Mouse (Mus musculus): ENCODE data around the gene Nme4.
"Not testable (repeated sequence)": the region's sequence is repeated elsewhere in the genome, so short reads cannot be mapped to it uniquely, and the experiment has no call there.

Gene Nme4

DNA sequence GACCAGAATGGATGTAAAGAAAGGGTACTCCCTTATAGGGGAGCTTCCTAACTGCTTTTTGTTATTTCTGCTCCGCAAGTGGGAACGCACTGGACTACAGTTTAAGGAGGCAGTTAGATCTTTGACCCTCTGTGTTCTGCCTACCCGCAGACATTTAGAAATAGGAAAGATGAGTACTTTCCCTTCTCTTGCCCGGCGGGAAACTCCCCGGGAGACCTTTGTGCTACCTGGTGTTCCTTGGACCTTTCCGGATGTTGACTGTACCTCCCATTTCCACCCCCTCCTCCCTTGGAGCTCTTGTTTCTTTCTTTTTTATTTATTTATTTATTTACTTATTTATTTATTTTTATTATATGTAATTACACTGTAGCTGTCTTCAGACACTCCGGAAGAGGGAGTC lies 18.7 kb upstream of the Nme4 start:
- DNase-seq = no peak

DNA sequence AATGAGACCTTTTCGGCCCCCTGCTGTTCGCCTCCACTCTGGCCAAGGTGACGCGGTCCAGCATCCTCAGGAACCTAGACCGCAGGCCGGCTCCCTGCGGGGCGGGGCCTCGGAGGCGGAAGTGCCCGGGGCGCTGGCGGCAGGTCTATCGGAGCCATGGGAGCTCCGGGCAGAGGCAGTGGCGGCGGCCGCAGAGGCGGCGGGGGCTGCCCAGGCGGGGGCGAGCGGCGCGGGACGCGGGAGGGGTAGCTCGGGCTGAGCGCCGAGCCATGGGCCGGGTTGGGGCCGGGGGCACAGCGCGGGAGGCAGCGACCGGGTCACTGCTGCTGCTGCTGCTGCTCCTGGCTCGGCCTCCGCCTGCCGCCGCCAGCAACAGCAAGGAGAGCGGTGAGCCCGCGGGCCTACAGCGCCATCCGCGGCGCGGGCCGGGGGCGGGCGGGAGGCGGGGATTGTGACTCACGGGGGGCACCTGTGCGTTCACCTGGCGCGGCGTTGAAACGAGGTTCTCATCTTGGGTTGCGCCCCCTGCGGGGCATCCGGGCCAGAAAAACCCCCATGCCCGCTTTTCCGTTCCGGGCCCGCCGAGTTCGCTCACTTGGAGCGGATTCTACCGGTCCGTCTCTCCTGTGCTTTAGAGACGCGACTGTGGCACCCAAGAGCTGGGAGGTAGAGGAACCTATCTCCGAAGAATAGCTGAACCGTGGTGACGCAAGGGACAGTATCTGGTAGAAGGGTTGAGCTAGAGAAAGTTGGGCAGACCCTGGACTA lies 18.0 kb upstream of the Nme4 start, which contains the start of gene Tmem8:
Gene Tmem8 (plus strand): TSS at position 119 of the 768 bp plus-strand sequence.
- peak; percentile 79 for DNase-seq

DNA sequence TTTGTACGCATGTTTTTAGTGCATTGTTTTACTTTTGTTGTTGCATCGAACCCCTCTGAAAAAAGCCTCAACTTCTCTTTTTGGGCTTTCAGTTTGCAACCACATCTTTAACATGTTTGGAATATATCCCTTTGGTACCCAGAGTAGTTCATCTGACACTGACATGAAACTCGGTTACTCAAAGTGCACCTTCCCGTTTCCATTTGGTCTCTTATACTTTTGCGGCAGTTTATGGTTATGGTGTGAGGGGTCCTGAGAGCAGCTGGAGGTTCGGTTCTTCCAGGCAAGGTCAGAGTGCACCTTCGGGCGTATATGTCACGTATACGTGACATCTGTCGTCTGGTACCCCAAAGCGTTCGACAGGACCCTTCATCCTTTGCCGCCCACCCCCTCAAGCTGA lies 17.3 kb upstream of the Nme4 start:
- no peak for DNase-seq

DNA sequence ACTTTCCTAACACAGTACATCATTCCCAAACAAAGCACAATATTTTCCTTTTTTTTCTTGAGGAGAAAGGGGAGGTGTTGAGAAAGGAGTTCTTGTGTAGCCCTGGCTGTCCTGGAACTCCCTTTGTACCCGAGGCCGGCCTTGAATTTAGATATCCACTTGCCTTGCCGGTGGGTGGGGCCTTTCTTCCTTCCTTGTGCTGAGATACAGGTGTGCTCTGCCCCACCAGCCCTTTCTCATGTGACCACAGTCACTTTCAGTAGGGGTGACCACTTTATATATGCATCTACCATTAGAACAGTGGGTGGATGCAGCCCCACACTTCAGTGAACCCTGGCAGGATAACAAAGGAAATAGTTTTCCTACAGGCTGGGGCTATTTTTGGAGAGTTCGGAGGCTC lies 16.3 kb upstream of the Nme4 start:
- no peak for DNase-seq

DNA sequence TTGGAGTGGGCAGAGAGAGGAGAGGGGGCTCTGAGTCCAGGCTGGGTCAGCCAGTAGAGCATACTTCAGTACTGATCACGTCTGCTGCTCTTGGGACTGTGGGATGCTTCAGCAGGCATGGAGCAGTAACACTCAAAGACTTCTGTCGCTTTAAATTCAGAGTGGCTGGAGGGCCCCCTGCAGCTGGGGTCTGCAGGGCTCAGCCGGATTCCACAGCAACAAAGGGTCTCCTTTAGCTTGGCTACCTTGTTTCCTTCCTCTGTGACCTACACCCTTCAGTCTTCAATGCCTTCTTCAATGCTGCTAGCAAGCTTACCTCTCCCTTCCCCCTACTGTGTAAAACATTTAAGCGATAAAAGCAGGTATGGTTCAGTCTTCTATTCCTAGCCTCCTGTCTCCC lies 15.6 kb upstream of the Nme4 start:
- no peak for DNase-seq

DNA sequence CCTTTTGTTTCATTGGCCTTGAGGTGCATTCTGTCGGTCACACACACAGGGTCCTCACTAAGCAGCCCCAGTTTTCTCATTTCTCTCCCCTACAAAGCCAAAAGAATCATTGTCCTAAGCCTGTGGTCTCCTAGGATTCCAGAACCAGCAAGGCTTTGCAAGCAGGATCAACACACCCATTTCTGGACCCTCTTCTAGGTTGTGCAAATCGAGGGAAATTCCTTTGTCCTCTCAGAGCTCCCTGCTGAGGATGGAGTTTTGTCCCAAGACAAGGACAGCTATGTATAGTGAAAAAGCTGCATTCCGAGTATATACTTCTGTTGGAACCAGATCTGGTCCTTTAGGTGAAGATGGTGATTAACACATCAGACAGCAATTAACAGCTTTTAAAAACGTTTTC lies 14.8 kb upstream of the Nme4 start:
- DNase-seq = no peak

DNA sequence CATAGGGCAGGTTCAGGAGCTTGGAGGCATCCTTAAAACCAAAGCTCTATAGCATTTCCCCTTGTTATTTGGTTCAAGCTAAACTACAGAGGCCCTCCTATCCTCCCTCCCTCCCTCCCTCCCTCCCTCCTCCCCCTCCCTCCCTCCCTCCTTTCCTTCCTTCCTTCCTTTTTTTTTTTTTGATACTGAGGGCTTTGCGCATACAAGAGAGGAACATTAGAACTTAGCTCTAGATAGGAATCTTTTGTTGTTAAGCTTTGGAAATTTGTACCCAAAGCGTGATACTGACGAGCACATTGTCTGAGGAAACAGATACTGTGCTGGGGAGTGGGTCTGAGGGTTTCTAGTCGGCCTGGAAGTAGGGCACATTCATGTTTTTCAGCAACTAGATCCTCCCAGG lies 10.2 kb upstream of the Nme4 start:
- no peak for DNase-seq

DNA sequence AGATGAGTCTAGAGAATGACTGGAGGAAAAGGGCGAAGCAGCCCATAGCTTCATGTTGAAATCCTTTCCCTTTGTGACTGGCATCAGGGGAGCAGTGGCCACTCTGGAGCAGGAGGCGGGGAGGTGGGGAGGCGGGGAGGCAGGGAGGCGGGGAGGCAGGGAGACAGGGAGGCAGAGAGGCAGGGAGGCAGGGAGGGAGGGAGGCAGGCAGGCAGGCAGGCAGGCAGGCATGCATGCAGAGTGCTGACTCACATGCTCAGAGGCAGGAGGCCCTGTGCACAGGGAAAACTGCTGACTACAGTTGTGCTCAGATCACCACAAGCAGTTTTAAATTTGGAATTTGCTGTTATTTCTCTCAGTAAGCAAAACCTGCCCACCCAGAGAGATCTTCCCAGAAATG lies 6.1 kb upstream of the Nme4 start:
- no peak for DNase-seq

DNA sequence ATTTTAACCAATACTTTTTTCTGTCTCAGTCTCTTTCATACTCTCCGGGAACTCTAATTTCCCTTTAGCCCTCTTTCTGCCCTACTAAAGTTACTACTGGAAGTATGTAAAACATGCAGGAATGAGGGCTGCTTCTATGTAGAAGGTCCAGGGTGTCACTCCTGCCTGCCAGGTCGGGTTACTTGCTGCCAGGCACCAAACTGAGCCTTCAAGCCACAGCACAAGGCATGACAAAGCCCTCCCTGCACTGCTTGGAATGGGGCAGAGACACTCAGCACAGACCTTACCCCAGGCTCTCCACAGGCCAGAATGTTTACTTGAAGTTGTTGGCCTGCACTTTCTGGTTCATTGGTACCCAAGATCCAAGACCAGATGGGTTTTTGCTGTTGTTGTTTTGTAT lies 4.8 kb upstream of the Nme4 start:
- no peak for DNase-seq

DNA sequence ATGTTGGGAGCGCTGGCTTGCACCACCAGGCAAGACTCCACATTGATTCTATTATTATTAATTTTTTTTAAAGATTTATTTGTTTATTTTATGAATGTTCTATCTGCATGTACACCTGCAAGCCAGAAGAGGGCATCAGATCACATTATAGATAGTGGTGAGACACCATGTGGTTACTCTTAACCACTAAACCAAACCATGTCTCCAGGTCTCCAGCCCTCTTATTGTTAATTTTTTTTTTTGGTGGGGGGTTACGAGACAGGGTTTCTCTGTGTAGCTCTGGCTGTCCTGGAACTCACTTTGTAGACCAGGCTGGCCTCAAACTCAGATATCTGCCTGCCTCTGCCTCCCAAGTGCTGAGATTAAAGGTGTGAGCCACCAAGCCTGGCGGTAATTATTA lies 3.9 kb upstream of the Nme4 start:
- DNase-seq = not testable (repeated sequence)

DNA sequence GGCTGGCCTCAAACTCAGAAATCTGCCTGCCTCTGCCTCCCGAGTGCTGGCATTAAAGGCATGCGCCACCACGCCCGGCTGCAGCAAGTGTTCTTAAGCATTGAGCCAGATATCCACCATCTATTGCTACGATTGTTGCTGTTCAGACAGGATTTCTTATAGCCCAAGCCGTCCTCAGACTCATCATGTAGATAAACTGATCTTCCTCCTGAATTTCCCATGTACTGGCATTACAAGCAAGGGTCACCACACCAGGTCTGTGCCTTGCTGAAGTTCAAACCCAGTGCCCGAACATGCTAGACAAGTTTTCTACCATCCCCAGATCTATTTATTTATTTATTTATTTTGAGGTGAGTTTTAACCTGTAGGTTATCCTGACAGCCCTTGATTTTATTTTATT lies 3.1 kb upstream of the Nme4 start:
- DNase-seq = no peak

DNA sequence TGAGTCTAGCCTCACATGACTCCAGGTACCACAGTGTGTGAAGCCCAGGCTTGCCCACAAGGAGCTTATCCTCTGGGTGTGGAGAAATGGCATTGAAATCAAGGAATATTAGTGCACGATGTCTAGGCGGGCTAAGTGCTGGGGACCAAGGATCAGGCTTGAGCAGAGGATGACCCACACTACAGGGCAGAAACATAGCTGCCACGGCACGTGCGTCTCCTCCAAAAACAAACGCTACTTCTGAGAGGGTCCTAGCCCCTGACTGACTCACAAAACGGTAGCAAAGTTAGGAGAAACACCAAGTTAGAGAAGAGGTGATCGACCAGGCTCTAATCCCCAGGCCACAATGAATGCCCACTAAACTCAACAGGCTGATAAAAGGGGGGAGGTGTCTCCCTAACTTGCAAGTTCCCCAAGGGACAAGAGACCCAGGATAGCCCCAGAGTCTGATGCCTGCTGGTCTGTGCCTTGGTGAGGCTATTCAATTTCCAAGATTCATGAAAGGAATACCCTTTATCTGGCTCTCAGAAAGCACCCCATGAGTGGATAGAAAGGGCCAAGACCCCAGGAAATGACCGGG lies 781 bp downstream of the Nme4 start:
- no peak for DNase-seq

DNA sequence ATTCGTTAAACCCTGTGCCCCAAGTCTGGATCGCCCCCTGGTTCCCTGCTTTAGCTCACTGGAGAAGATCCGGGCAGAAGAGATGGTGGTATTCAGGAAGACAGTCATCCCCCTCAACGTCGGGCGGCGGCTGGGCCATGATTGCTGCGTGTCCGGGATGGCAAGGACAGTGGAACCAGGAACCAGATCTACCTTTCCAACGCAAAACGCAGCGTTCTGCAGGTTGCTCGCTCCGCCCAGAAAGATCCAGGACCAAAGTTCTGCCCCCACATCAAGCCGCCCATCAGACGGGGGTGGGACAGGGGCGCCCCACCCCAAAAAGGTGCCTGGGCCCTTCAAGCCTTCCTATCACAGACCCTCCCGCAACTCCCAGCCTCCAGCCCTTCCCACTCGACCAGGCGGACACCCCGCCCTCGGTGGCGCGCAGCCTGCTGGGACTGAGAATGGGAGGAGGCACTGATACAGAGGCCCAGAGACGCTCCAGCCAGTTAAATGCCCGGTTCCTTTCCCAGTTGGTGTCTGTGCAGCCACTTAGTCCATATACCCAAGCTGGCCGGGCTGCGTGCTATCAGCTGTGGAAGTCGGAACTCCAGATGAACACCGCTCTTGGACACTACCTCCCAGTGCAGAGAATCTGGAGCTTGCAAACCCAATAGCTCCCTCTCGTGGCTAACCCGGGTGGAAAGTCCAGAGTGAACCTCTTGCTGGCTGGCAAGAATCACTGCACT lies 5.3 kb downstream of the Nme4 start, which contains the start of gene Decr2:
Gene Decr2 (minus strand): TSS at position 433 of the 728 bp plus-strand sequence.
- peak; percentile 78 to 81 for DNase-seq

DNA sequence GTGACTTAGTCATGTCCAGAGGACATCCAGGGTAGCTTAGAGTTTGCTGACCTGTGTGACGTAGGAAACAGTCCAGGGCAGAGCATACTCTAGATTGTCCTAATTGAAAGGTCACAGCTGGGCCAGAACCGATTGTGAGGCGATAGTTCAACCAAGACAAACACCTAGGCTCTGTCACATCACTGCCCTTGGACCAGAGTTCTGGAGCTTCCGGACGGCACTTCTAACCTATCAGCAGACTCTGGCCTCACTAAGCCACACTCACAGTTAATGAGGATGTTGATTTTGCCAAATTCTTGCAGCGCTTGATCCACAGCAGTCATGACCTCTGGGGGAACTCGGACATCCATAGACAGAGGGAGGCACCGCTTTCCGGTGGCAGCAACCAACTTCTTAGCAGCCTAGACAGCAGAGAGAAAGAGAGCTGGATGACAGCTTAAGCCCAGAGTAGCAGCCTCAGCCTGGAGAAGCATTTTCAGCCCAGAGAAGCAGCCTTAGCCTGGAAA lies 8.3 kb downstream of the Nme4 start:
- no peak for DNase-seq

DNA sequence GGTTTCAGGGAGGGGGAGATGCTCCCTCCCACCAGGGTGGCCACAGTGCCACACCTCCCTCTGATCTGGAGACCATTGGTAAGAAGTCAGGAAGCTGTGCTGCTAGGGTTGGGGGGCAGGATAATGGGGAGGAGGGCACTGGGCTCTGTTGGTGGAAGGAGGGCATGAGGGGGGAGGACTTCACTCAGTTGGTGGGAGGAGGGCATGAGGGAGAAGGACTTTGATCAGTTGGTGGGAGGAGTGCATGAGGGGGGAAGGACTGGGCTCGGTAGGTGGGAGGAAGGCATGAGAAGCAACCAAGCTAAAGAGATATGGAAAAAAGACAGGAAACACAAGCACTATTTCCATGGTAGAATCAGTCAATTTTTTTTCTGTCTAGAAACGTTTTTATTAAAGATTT lies 14.5 kb downstream of the Nme4 start:
- no peak for DNase-seq

DNA sequence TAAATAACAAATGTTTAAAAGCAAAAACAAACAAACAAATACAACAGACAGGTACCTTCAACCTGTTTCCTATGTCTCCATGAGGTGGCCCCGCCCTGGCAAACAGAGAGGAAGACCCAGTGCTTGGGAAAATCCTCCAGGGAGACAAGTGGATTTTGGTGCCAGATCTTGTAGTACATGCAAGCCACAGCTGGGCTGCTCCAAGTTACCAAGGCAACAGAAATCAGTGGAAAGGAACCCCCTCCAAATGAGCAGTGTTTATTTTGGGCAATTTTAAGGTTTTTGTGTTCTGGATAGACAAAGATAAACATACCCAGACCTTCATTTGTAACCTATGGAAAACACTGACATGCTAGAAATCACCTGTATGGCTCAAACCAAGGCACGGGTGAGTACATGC lies 16.6 kb downstream of the Nme4 start:
- DNase-seq = no peak

DNA sequence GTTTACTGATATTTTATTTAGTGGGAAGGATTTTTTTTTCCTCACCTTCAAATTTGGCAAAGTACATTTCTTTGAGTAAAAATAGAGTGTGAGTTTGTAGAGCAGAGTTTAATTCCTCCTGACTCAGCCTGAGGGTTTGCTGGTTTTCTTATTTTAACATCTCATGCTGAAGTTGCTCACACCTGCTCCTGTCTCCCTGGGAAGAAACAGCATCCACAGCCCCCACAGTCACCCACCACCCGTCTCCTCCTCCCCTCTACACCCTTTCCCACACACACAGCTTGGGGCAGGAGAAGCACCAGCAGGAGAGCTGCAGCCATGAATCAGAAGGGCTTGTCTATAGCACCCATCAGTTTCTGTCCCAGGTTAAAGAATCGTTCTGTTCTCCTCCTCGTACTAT lies 20.2 kb downstream of the Nme4 start:
- DNase-seq = no peak

DNA sequence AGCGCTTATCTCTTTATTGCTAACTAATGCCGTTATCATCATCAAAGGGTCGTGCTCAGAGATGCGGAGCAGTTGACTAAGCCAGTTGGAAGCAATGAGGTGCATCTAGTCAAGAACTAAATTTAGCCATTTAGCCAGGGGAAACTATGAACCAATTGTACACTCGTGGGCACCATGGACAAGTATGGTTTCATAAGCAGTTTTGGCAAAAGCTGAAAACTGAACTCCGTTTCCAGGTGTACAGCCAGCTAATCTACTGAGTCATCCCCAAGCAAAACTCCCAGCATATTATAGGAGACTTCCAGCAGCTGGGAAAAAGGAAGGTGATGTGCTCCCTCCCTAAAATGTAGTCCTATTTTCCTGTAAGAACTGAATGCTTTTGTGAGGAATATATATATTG lies 25.3 kb downstream of the Nme4 start:
- DNase-seq = no peak

DNA sequence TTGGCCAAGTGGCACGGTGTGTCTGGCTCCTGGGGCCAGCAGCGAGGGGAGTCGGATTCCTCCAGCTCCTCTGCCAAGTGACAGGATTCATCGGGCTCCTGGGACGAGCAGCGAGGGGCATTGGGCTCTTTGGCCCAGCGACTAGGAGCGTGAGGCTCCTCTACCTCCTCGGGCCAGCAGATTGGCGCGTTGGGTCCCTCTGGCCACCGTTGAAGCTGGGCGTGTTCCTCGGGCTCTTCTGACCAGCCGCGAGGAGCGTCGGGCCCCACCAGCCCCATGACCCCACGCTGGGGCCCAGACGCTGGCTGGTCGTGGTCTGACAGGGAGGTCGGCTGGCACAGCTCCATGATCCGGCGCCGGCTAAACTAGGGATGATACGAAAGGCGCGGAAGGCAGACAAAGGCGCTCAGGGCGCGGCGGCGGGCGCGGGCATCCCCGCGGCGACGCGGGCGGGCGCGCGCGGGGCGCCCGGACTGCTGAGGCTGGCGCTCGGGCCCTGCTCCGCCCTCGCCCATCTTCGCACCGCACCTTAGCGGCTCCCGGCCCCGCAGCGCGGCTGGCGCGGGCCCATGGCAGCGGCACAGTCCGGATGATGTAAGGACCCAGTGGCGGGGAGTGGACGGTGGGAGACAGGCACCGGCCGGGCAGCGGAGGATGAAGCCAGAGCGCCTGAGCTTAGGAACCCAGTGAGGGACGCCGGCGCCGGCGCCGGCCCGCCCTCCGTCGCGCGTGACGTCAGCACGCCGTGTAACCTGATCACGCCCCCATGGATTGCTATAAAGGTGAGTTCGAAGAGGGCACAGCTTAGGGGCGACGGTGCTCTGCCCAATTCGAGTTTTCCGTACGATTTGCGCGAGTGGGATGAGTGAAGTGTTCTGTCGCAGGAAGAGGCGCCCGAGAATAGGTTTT lies 26.3 kb downstream of the Nme4 start, which contains the start of gene Rab11fip3:
Gene Rab11fip3 (minus strand): TSS at position 725 of the 909 bp plus-strand sequence.
- DNase-seq = peak; percentile 81

DNA sequence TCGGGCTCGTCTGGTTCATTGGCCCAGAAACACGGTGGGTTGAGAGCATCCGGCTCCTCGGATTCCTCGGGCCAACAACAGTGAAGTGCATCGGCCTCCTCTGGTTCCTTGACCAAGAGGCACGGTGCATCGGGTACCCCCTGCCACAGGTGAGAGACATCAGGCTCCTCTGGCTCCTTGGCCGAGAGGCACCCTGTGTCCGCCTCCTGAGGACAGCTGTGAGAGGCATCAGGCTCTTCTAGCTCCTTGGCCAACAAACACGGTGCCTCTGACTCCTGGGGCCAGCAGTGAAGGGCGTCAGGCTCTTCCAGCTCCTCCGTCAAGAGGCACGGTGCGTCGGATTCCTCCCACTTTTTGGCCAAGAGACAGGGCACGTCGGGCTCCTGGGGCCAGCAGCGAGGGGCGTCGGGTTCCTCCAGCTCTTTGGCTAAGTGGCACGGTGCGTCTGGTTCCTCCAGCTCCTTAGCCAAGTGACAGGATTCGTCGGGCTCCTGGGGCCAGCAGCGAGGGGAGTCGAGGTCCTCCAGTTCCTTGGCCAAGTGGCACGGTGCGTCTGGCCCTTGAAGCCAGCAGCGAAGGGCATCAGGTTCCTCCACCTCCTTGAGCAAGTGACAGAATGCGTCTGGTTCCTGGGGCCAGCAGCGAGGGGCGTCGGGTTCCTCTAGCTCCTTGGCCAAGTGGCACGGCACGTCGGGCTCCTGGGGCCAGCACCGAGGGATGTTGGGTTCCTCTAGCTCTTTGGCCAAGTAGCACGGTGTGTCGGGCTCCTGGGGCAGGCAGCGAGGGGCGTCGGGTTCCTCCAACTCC lies 27.2 kb downstream of the Nme4 start:
- peak in 1 of 2 experiments; percentile 9 for DNase-seq

DNA sequence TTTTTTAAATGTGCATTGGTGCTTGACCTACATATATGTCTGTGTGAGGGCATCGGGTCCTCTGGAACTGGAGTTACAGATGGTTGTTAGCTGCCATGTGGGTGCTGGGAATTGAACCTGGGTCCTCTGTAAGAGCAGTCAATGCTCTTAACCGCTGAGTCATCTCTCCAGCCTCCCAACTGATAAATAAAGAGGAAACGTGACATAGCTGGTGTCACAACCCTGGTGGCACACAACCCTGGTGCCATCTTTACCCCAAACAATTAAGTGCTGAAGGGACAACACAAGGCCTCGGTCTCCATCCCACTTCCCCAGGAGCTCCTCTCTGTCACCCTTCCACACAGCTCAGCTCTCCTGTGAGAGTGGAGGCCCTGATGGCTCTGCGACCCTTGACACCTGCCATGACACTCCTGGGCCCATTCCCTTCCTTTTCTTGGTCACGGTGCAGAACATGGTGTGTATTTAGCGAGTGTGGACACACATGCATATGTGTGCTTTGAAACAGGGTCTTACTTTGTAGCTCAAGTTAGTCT lies 28.8 kb downstream of the Nme4 start:
- no peak for DNase-seq

All from thymus, postnatal 36 days (tissue).